Mouse (Mus musculus): Measurements from ENCODE around the gene Myrf. TPM values are rescaled to one million over a fixed set of nuclear protein-coding genes. Genes with fewer than 3 reads are reported as not detected.
A peak's percentile ranks its signal among the peaks of the same experiment; 100 is the strongest.

Myrf gene
- total RNA-seq, 1 experiment from 2014 or later = not detected

GRCm38 (mm10) chr19:10266196-10266850, 25.8 kb upstream of the Myrf start:
- ATAC-seq (ENCODE audit: extremely low read depth, insufficient number of reproducible peaks, low FRiP score, poor library complexity, severe bottlenecking) = 0 out of 2 replicates have a peak, but pooled peaks have one; percentile 18

- no peak for ATAC-seq (ENCODE audit: extremely low read depth, insufficient number of reproducible peaks, low FRiP score, poor library complexity, severe bottlenecking)
Observed at GRCm38 (mm10) chr19:10261369-10261768, 20.8 kb upstream of the Myrf start.

GRCm38 (mm10) chr19:10258279-10259011, 17.9 kb upstream of the Myrf start:
- no peak for ATAC-seq (ENCODE audit: extremely low read depth, insufficient number of reproducible peaks, low FRiP score, poor library complexity, severe bottlenecking)

- no peak for ATAC-seq (ENCODE audit: extremely low read depth, insufficient number of reproducible peaks, low FRiP score, poor library complexity, severe bottlenecking)
Observed at GRCm38 (mm10) chr19:10248128-10248527, 7.6 kb upstream of the Myrf start.

- ATAC-seq (ENCODE audit: extremely low read depth, insufficient number of reproducible peaks, low FRiP score, poor library complexity, severe bottlenecking) = no peak
Observed at GRCm38 (mm10) chr19:10247165-10247564, 6.6 kb upstream of the Myrf start.

GRCm38 (mm10) chr19:10244183-10244582, 3.6 kb upstream of the Myrf start:
- no peak for ATAC-seq (ENCODE audit: extremely low read depth, insufficient number of reproducible peaks, low FRiP score, poor library complexity, severe bottlenecking)

- no peak for ATAC-seq (ENCODE audit: extremely low read depth, insufficient number of reproducible peaks, low FRiP score, poor library complexity, severe bottlenecking)
Observed at GRCm38 (mm10) chr19:10242916-10243315, 2.4 kb upstream of the Myrf start.

- no peak for ATAC-seq (ENCODE audit: extremely low read depth, insufficient number of reproducible peaks, low FRiP score, poor library complexity, severe bottlenecking)
Observed at GRCm38 (mm10) chr19:10239975-10240653, 434 bp downstream of the Myrf start.

GRCm38 (mm10) chr19:10239419-10239818, 1.1 kb downstream of the Myrf start:
- ATAC-seq (ENCODE audit: extremely low read depth, insufficient number of reproducible peaks, low FRiP score, poor library complexity, severe bottlenecking) = no peak

- no peak for ATAC-seq (ENCODE audit: extremely low read depth, insufficient number of reproducible peaks, low FRiP score, poor library complexity, severe bottlenecking)
Observed at GRCm38 (mm10) chr19:10238477-10238876, 2.1 kb downstream of the Myrf start.

GRCm38 (mm10) chr19:10235784-10236565, 4.6 kb downstream of the Myrf start:
- ATAC-seq (ENCODE audit: extremely low read depth, insufficient number of reproducible peaks, low FRiP score, poor library complexity, severe bottlenecking) = no peak

- no peak for ATAC-seq (ENCODE audit: extremely low read depth, insufficient number of reproducible peaks, low FRiP score, poor library complexity, severe bottlenecking)
Observed at GRCm38 (mm10) chr19:10232327-10233017, 8.1 kb downstream of the Myrf start.

GRCm38 (mm10) chr19:10231871-10232270, 8.7 kb downstream of the Myrf start:
- ATAC-seq (ENCODE audit: extremely low read depth, insufficient number of reproducible peaks, low FRiP score, poor library complexity, severe bottlenecking) = no peak

- ATAC-seq (ENCODE audit: extremely low read depth, insufficient number of reproducible peaks, low FRiP score, poor library complexity, severe bottlenecking) = no peak
Observed at GRCm38 (mm10) chr19:10231016-10231415, 9.5 kb downstream of the Myrf start.

GRCm38 (mm10) chr19:10225767-10226166, 14.8 kb downstream of the Myrf start:
- ATAC-seq (ENCODE audit: extremely low read depth, insufficient number of reproducible peaks, low FRiP score, poor library complexity, severe bottlenecking) = no peak

GRCm38 (mm10) chr19:10224637-10225453, 15.7 kb downstream of the Myrf start:
- ATAC-seq (ENCODE audit: extremely low read depth, insufficient number of reproducible peaks, low FRiP score, poor library complexity, severe bottlenecking) = no peak

- ATAC-seq (ENCODE audit: extremely low read depth, insufficient number of reproducible peaks, low FRiP score, poor library complexity, severe bottlenecking) = no peak
Observed at GRCm38 (mm10) chr19:10223561-10223960, 17.0 kb downstream of the Myrf start.

GRCm38 (mm10) chr19:10222656-10223055, 17.9 kb downstream of the Myrf start:
- ATAC-seq (ENCODE audit: extremely low read depth, insufficient number of reproducible peaks, low FRiP score, poor library complexity, severe bottlenecking) = no peak

All from neutrophil, adult 5-6 weeks (primary cell).